Mouse (Mus musculus): ENCODE results near the gene Hoxd4. TPM values are rescaled to one million over a fixed set of nuclear protein-coding genes. Genes with fewer than 3 reads are reported as not detected.
A peak's percentile ranks its signal among the peaks of the same experiment; 100 is the strongest.

The Hoxd4 gene
- polyA plus RNA-seq, 2 experiments = 0.63 to 14.7 TPM

GRCm38 (mm10) chr2:74745540-74746297, 34.0 kb downstream of the Hoxd4 start:
- H3K4me2 ChIP-seq (replicated peaks; ENCODE audit: low read depth, low read length, severe bottlenecking) = no peak overlapping the region
- TF ChIP-seq POLR2A (IDR thresholded peaks at IDR 0.05; ENCODE audit: borderline replicate concordance, extremely low read depth, insufficient read depth, insufficient read length) = no peak
- H3K27ac ChIP-seq (replicated peaks; ENCODE audit: low read depth, low read length) = no peak overlapping the region
- ATAC-seq (ENCODE audit: low FRiP score, low read depth) (no peak), DNase-seq (ENCODE audit: low spot score) (no peak)
- WGBS = 20% methylated on average over 6 of the region's 6 CpGs
- no peak overlapping the region for H3K4me3 ChIP-seq (replicated peaks; ENCODE audit: low read length)
- no peak overlapping the region for H3K9ac ChIP-seq (ENCODE audit: low read depth, low read length, severe bottlenecking)
- peaks cover 97% of the 10 kb centered on the region for H3K27me3 ChIP-seq (ENCODE audit: control insufficient read depth, insufficient read depth, low read length)
- no peaks in the 10 kb centered on the region for H3K9me3 ChIP-seq (ENCODE audit: control insufficient read depth, low read length)
- H3K36me3 ChIP-seq (ENCODE audit: control insufficient read depth, insufficient read depth, low read length) = no peaks in the 10 kb centered on the region
- peaks cover 11% of the 10 kb centered on the region for H3K4me1 ChIP-seq (ENCODE audit: control insufficient read depth, insufficient read depth, low read length)

GRCm38 (mm10) chr2:74746298-74746921, 34.7 kb downstream of the Hoxd4 start:
- H3K4me3 ChIP-seq (replicated peaks; ENCODE audit: low read length) = peak overlapping the region; percentile 22
- no peak overlapping the region for H3K9ac ChIP-seq (ENCODE audit: low read depth, low read length, severe bottlenecking)
- no peaks in the 10 kb centered on the region for H3K36me3 ChIP-seq (ENCODE audit: control insufficient read depth, insufficient read depth, low read length)
- no peak overlapping the region for H3K27ac ChIP-seq (replicated peaks; ENCODE audit: low read depth, low read length)
- DNase-seq (ENCODE audit: low spot score) = no peak
- peak overlapping the region; percentile 21; the same call in 1 of the 2 replicates for H3K4me2 ChIP-seq (replicated peaks; ENCODE audit: low read depth, low read length, severe bottlenecking)
- H3K4me1 ChIP-seq (ENCODE audit: control insufficient read depth, insufficient read depth, low read length) = peaks cover 11% of the 10 kb centered on the region
- TF ChIP-seq POLR2A (IDR thresholded peaks at IDR 0.05; ENCODE audit: borderline replicate concordance, extremely low read depth, insufficient read depth, insufficient read length) = no peak
- no peak for ATAC-seq (ENCODE audit: low FRiP score, low read depth)
- no peaks in the 10 kb centered on the region for H3K9me3 ChIP-seq (ENCODE audit: control insufficient read depth, low read length)
- H3K27me3 ChIP-seq (ENCODE audit: control insufficient read depth, insufficient read depth, low read length) = peaks cover 98% of the 10 kb centered on the region
- 7% methylated on average over 58 of the region's 58 CpGs for WGBS

DNA sequence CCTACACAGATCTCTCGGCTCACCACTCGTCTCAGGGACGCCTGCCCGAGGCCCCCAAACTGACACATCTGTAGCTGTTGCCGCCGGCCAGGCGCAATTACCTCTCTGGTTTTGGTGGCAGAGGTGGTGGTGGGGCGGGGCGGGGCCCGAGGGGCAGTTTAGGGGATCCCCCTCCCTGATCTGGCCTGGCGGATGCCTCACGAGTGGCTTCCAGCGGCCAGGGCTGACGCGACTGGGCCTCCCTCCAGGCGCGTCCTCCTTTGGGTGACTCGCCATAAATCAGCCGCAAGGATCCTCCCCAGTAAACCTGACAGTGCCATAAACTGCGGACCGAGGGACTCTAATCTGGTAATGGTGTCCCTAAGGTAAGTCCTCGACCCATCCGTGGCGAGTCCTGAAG, 35.3 kb downstream of the Hoxd4 start:
- WGBS = 9% methylated on average over 23 of the region's 24 CpGs
- DNase-seq (ENCODE audit: low spot score) = no peak
- 0 out of 2 replicates have a peak overlapping the region, but pooled peaks have one; percentile 21 for H3K4me2 ChIP-seq (replicated peaks; ENCODE audit: low read depth, low read length, severe bottlenecking)

DNA sequence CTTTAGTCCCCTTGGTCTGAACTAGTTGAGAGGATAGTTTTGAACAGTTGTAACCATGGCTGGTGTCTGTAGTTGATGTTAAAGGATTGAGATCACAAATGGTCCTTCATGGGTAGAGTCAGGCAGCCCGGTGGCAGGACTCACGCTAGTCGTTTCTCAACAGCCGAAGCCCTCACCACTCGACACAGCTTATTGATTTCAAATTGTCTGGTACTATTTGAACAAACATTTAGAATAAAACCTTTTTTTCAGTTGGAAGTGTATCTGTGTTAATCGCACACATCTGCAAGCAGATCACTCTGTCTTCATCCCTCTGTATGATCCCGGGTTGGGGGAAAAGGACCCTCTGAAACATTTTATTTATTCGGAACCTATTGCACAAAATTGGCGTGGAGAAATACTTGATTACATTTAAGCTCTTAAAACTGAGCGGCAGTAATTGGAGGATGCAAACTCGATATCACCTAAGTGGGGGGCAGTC, 36.0 kb downstream of the Hoxd4 start:
- Histone ChIP-seq H3K4me3 (replicated peaks; ENCODE audit: low read length) (no peak overlapping the region), H3K4me2 (replicated peaks; ENCODE audit: low read depth, low read length, severe bottlenecking) (no peak overlapping the region), H3K9ac (ENCODE audit: low read depth, low read length, severe bottlenecking) (no peak overlapping the region), H3K4me1 (ENCODE audit: control insufficient read depth, insufficient read depth, low read length) (peaks cover 15% of the 10 kb centered on the region), H3K36me3 (ENCODE audit: control insufficient read depth, insufficient read depth, low read length) (no peaks in the 10 kb centered on the region), H3K9me3 (ENCODE audit: control insufficient read depth, low read length) (no peaks in the 10 kb centered on the region), H3K27ac (replicated peaks; ENCODE audit: low read depth, low read length) (no peak overlapping the region), H3K27me3 (ENCODE audit: control insufficient read depth, insufficient read depth, low read length) (peaks cover 98% of the 10 kb centered on the region)
- DNase-seq (ENCODE audit: low spot score) (no peak), ATAC-seq (ENCODE audit: low FRiP score, low read depth) (no peak)
- no peak for TF ChIP-seq POLR2A (IDR thresholded peaks at IDR 0.05; ENCODE audit: borderline replicate concordance, extremely low read depth, insufficient read depth, insufficient read length)
- WGBS = 19% methylated on average over 11 of the region's 11 CpGs

More for the DNA sequence above, 35.3 kb downstream of the Hoxd4 start:
- no peak for TF ChIP-seq POLR2A (IDR thresholded peaks at IDR 0.05; ENCODE audit: borderline replicate concordance, extremely low read depth, insufficient read depth, insufficient read length)
- Histone ChIP-seq H3K36me3 (ENCODE audit: control insufficient read depth, insufficient read depth, low read length) (no peaks in the 10 kb centered on the region), H3K27me3 (ENCODE audit: control insufficient read depth, insufficient read depth, low read length) (peaks cover 98% of the 10 kb centered on the region), H3K4me3 (replicated peaks; ENCODE audit: low read length) (peak overlapping the region; percentile 22), H3K9me3 (ENCODE audit: control insufficient read depth, low read length) (no peaks in the 10 kb centered on the region), H3K27ac (replicated peaks; ENCODE audit: low read depth, low read length) (no peak overlapping the region), H3K9ac (ENCODE audit: low read depth, low read length, severe bottlenecking) (no peak overlapping the region), H3K4me1 (ENCODE audit: control insufficient read depth, insufficient read depth, low read length) (peaks cover 11% of the 10 kb centered on the region)
- no peak for ATAC-seq (ENCODE audit: low FRiP score, low read depth)

- 21% methylated on average over 9 of the region's 9 CpGs for WGBS
- Histone ChIP-seq H3K4me2 (replicated peaks; ENCODE audit: low read depth, low read length, severe bottlenecking) (no peak overlapping the region), H3K9me3 (ENCODE audit: control insufficient read depth, low read length) (no peaks in the 10 kb centered on the region), H3K4me1 (ENCODE audit: control insufficient read depth, insufficient read depth, low read length) (peaks cover 19% of the 10 kb centered on the region), H3K27ac (replicated peaks; ENCODE audit: low read depth, low read length) (no peak overlapping the region), H3K27me3 (ENCODE audit: control insufficient read depth, insufficient read depth, low read length) (peaks cover 99% of the 10 kb centered on the region), H3K9ac (ENCODE audit: low read depth, low read length, severe bottlenecking) (no peak overlapping the region), H3K4me3 (replicated peaks; ENCODE audit: low read length) (no peak overlapping the region), H3K36me3 (ENCODE audit: control insufficient read depth, insufficient read depth, low read length) (no peaks in the 10 kb centered on the region)
- DNase-seq (ENCODE audit: low spot score) = no peak
- TF ChIP-seq POLR2A (IDR thresholded peaks at IDR 0.05; ENCODE audit: borderline replicate concordance, extremely low read depth, insufficient read depth, insufficient read length) = no peak
- no peak for ATAC-seq (ENCODE audit: low FRiP score, low read depth)
Measured at GRCm38 (mm10) chr2:74748436-74748995, 36.8 kb downstream of the Hoxd4 start.

Measured in limb, embryonic 14.5 days (tissue).